Mouse (Mus musculus) cortical plate, adult 2 months (tissue): ENCODE data around the gene Ppp1r1b.

ENCODE experiments used
- CTCF ChIP-seq: fragments of 200-500 bp; IDR thresholded peaks from 2 replicates; pipeline ENCODE4 v1.5.1; 2011; ENCODE audit warnings: mild to moderate bottlenecking, control low read depth, low read length; ENCODE audit not compliant: insufficient read depth; ENCODE audit errors: extremely low read depth
- POLR2A ChIP-seq: fragments of 200-500 bp; IDR thresholded peaks from 2 replicates; pipeline ENCODE4 v1.6.1; 2011; ENCODE audit warnings: mild to moderate bottlenecking, low read length, control low read depth; ENCODE audit not compliant: insufficient read depth; ENCODE audit errors: extremely low read depth

DNA sequence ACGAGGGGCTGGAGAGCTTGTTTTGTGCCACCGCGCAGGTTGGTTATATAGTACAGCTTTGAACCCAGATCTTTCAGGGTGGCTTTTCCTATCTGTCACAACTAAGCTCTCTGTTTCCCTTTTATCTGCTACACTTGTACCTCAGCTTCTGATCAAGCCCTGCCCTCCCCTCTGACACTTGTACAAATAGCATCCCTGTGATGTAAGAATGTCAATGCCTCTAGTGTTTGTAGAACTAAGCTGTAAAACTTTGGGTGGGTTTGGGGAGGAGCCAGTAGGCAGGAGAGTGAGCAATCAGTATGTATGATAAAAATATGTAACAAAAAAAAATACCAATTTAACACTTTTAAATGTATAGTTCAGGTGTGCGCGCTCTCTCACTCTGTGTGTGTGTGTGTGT lies 16.2 kb downstream of the Ppp1r1b start:
- no peak for TF ChIP-seq POLR2A
- no peak for TF ChIP-seq CTCF
